Mouse (Mus musculus) heart, postnatal 0 days (tissue): ENCODE data around the gene Aloxe3. TPM values are rescaled to one million over a fixed set of nuclear protein-coding genes. Genes with fewer than 3 reads are reported as not detected.
"Not testable (repeated sequence)": the region's sequence is repeated elsewhere in the genome, so short reads cannot be mapped to it uniquely, and the experiment has no call there.

Source experiments
- ATAC-seq: fragments of 200-750 bp; cut with Nextera tagmentation; 2 replicates; pipeline ENCODE4 v1.8.0; 2017; ENCODE audit warnings: low read depth, moderate number of reproducible peaks, moderate library complexity; ENCODE audit not compliant: insufficient read depth
- DNase-seq: peaks from one replicate; pipeline ENCODE4 v3.0.0-alpha.2; 2016; ENCODE audit warnings: low spot score
- H3K27ac ChIP-seq: fragments of 300-500 bp; sonication (generic); 2 replicates; pipeline ENCODE4 v1.5.1; 2014; ENCODE audit warnings: low read depth, mild to moderate bottlenecking
- H3K27me3 ChIP-seq: fragments of 300-500 bp; sonication (generic); 2 replicates; pipeline ENCODE4 v1.6.1; 2014; ENCODE audit warnings: low read length, mixed read lengths; ENCODE audit not compliant: control insufficient read depth, insufficient read depth
- H3K36me3 ChIP-seq: fragments of 300-500 bp; sonication (generic); replicated peaks from 2 replicates; pipeline ENCODE4 v1.6.1; 2014; ENCODE audit warnings: low read length, mixed read lengths; ENCODE audit not compliant: control insufficient read depth, insufficient read depth
- H3K4me1 ChIP-seq: fragments of 300-500 bp; sonication (generic); 2 replicates; pipeline ENCODE4 v1.6.1; 2014; ENCODE audit warnings: antibody characterized with exemption; ENCODE audit not compliant: control insufficient read depth, insufficient read depth
- H3K4me2 ChIP-seq: fragments of 300-500 bp; sonication (generic); 2 replicates; pipeline ENCODE4 v1.6.1; 2014; ENCODE audit warnings: low read depth, mild to moderate bottlenecking, low read length, moderate library complexity
- H3K4me3 ChIP-seq: fragments of 300-500 bp; sonication (generic); 2 replicates; pipeline ENCODE4 v1.5.1; 2014; ENCODE audit warnings: low read depth, low read length
- H3K9ac ChIP-seq: fragments of 300-500 bp; sonication (generic); replicated peaks from 2 replicates; pipeline ENCODE4 v1.6.1; 2014; ENCODE audit warnings: low read depth, low read length, mixed read lengths
- H3K9me3 ChIP-seq: fragments of 300-500 bp; sonication (generic); replicated peaks from 2 replicates; pipeline ENCODE4 v1.6.1; 2016; ENCODE audit warnings: low read length; ENCODE audit not compliant: control insufficient read depth
- CTCF ChIP-seq: IDR thresholded peaks from 2 replicates; pipeline ENCODE4 v1.5.1; 2016; ENCODE audit warnings: antibody characterized with exemption, control low read depth, low read depth
- EP300 ChIP-seq: IDR thresholded peaks from 2 replicates; pipeline ENCODE4 v1.6.1; 2016; ENCODE audit warnings: antibody characterized with exemption, low read depth
- WGBS: fragments of 180-500 bp; shearing (Covaris S2); extraction: QIAGEN DNeasy Blood & Tissue Kit; methylation state at CpG from one replicate; pipeline ENCODE4 v1.1.7; 2014; 5-methylcytosine and 5-hydroxymethylcytosine counted together
- polyA plus RNA-seq: library from polyadenylated mRNA; unstranded; fragments of >200 nt; fragmentation: Nextera tagmentation; extraction: Ambion mirVana; gene quantifications from 2 replicates; pipeline ENCODE4 v1.2.1, GENCODE M21; 2015
- total RNA-seq: library from RNA; depleted of rRNA; stranded (reverse); fragments of >200 nt; gene quantifications from 2 replicates; pipeline ENCODE4 v1.2.3, GENCODE M21; 2014; ENCODE audit warnings: low replicate concordance

The Aloxe3 gene
- total and polyA plus RNA-seq, 2 experiments from 2014 or later = not detected

DNA sequence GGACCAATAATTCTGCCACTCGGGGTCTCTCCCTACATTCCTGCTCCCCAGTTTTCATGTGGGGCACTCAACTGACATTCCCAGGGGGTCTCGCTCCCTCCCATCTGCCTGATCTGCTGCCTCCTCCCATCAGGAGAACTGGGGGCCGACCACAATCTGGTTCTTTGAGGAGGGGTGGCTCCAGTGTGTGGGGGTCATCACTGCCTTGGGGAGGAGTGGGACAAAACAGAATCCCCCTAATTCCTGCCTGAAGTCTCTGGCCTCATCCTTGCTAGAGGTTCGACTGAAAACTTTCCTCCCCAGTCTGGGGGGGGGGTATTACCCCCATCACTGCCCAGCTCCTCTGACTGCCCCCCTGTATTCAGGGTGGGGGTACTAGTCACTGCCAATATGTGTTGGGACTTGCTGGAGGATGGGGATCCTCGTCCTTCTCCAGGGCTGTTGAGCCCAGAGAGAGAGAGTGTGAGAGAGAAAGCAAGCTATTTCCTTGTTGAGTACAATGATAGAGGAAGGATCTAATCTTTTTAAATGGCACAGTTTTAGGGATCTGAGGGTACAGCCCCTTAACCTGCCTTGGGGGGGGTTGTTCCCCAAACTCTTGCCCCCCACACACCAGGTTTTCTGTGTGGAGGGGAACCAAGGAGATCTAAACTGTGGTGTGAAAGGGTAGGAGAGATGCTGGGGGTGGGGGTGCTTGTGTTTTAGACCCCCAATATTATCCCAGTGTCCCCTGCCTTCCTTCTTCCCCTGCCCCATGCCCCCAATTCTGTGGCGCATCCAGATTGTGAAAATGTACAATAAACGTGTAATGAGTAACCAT lies 33.9 kb upstream of the Aloxe3 start:
- Histone ChIP-seq H3K36me3 (peaks cover 30% of the 10 kb centered on the region), H3K27me3 (no peaks in the 10 kb centered on the region), H3K27ac (peak overlapping the region; percentile 76), H3K9me3 (no peaks in the 10 kb centered on the region), H3K4me1 (peaks cover 18% of the 10 kb centered on the region), H3K4me2 (no peak overlapping the region), H3K9ac (no peak overlapping the region), H3K4me3 (no peak overlapping the region)
- ATAC-seq = no peak
- DNase-seq = no peak
- WGBS = 56% methylated on average over 7 of the region's 7 CpGs
- no peak for TF ChIP-seq CTCF
- TF ChIP-seq EP300 = 0 out of 2 replicates have a peak, but pooled peaks have one; percentile 9

DNA sequence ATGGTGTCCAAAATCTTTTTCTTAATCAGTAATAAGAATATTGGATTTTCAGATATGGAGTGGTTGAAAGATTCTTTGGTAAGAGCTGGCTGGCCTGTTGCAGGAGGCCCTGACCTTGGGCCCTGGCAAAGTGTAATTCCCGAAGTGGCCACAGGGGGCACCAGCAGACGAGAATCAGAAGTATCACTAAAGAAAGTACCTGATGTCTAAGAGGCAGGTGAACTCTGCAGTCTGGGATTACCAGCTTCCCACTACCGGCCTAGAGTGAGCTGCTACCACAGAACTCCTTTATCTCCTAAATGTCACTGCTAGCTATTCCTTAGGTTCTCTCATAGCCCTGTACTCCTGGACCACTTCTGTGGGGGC lies 33.3 kb upstream of the Aloxe3 start:
- TF ChIP-seq EP300 = no peak
- TF ChIP-seq CTCF = peak; percentile 70
- WGBS = 1% methylated on average over 3 of the region's 3 CpGs
- no peak overlapping the region for H3K9ac ChIP-seq
- DNase-seq = peak; percentile 69
- peaks cover 14% of the 10 kb centered on the region for H3K4me1 ChIP-seq
- H3K4me2 ChIP-seq = no peak overlapping the region
- no peak overlapping the region for H3K4me3 ChIP-seq
- peaks cover 30% of the 10 kb centered on the region for H3K36me3 ChIP-seq
- H3K9me3 ChIP-seq = no peaks in the 10 kb centered on the region
- peak overlapping the region; percentile 76 for H3K27ac ChIP-seq
- no peaks in the 10 kb centered on the region for H3K27me3 ChIP-seq
- no peak for ATAC-seq

DNA sequence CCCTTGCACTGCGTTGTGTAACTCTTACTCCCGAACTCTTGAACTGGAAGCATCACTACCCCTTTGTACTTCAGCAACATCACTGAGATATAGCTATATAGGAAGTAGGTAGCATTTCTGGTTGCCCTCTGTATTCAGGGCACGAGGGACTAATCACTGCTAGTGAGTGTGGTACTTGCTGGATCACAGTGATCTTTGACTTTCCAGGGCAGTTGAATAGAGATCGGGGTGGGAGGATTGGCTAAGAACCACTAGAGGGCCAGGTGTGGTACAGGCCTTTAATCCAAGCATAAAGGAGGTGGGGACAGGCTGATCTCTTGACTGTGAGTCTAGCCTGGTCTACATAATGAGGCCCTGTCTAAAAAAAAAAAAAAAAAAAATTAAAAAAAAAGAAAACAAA lies 32.8 kb upstream of the Aloxe3 start:
- WGBS = 80% methylated on average over 4 of the region's 4 CpGs
- no peaks in the 10 kb centered on the region for H3K27me3 ChIP-seq
- peaks cover 11% of the 10 kb centered on the region for H3K4me1 ChIP-seq
- H3K36me3 ChIP-seq = peaks cover 30% of the 10 kb centered on the region
- DNase-seq (no peak), ATAC-seq (no peak)
- no peak overlapping the region for H3K4me3 ChIP-seq
- TF ChIP-seq EP300 = no peak
- TF ChIP-seq CTCF = peak; percentile 17; the same call in 1 of the 2 replicates
- H3K4me2 ChIP-seq = no peak overlapping the region
- no peaks in the 10 kb centered on the region for H3K9me3 ChIP-seq
- peak overlapping the region; percentile 60 for H3K27ac ChIP-seq
- H3K9ac ChIP-seq = no peak overlapping the region

DNA sequence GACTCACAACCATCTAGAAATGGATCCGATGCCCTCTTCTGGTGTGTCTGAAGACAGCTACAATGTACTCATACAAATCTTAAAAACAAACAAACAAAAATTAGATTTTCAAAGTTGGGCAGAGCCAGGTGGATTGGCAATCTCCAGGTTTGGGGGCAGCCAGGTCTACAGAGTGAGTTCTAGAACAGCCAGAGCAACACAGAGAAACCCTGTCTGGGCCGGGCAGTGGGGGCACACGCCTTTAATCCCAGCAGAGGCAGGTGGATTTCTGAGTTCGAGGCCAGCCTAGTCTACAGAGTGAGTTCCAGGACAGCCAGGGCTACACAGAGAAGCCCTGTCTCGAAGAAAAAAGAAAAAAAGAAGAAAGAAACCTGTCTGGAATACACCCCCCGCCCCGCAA lies 31.8 kb upstream of the Aloxe3 start:
- H3K4me2 ChIP-seq, DNase-seq, H3K4me3 ChIP-seq, ATAC-seq, H3K9me3 ChIP-seq, H3K27me3 ChIP-seq: not testable (repeated sequence)
- H3K27ac ChIP-seq = peak overlapping the region; percentile 96
- H3K4me1 ChIP-seq = peaks cover 18% of the 10 kb centered on the region
- peaks cover 30% of the 10 kb centered on the region for H3K36me3 ChIP-seq
- 87% methylated on average over 7 of the region's 7 CpGs for WGBS
- peak overlapping the region; percentile 34; the same call in 1 of the 2 replicates for H3K9ac ChIP-seq

DNA sequence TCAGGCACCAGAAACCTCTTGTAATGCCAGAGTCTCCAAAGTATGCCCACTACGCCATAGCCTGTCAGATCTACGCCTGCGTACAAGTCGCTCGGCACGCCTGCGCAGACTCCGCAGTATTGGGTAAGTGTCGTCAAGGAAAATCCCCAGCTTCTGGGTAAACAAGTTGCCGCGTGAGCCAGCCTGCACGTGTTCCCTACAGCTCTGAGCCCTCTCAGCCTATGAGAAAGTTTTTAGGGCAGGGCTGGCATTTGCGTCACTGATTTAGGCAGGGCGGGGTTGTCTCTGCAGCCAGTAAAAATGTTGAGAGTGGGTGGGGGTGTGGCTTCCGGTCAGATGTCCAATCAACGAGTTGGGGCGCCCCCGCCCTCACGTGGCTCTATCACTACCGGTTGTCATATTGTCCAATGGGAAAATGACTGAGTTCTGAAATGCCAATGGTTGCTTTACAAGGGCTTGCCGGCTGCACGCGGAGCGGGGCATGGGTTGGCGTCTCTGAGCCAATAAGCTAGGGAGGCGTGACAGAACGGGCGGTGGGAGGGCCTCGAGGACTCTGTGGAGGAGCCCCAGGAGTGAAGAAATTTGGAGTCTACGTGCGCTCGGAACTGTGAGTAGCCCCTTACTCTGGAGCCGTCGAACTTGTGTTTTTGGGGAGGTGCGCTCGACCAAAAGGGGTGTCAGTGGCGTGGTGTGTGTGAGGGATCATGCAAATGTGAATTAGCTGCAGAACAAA lies 30.8 kb upstream of the Aloxe3 start, which contains the start of gene Per1:
Per1 (plus strand) TSS at position 521 of the 733 bp plus-strand sequence.
- H3K9me3 ChIP-seq = no peaks in the 10 kb centered on the region
- peaks cover 9% of the 10 kb centered on the region for H3K4me1 ChIP-seq
- under 1% methylated on average over 37 of the region's 37 CpGs for WGBS
- TF ChIP-seq CTCF = no peak
- TF ChIP-seq EP300 = peak; percentile 97
- H3K27me3 ChIP-seq = no peaks in the 10 kb centered on the region
- peak; percentile 100 for DNase-seq
- H3K9ac ChIP-seq = peak within 1 kb of the TSS; percentile 96
- peak within 1 kb of the TSS; percentile 76 for H3K4me3 ChIP-seq
- peak within 1 kb of the TSS; percentile 71 for H3K4me2 ChIP-seq
- H3K27ac ChIP-seq = peak within 1 kb of the TSS; percentile 99
- ATAC-seq = peak; percentile 77
- H3K36me3 ChIP-seq = peaks cover 26% of the 10 kb centered on the region
